Mouse (Mus musculus) midbrain, embryonic 12.5 days (tissue): Measurements from ENCODE around the gene Mindy2. TPM values are rescaled to one million over a fixed set of nuclear protein-coding genes. Genes with fewer than 3 reads are reported as not detected.

Experiments used
- ATAC-seq: fragments of 200-750 bp; cut with Nextera tagmentation; 2 replicates; pipeline ENCODE4 v1.8.0; 2017; ENCODE audit warnings: low read depth, moderate TSS enrichment, moderate library complexity; ENCODE audit not compliant: low FRiP score
- H3K27ac ChIP-seq: fragments of 300-500 bp; sonication (generic); replicated peaks from 2 replicates; pipeline ENCODE4 v1.5.1; 2016; ENCODE audit warnings: mild to moderate bottlenecking
- H3K27me3 ChIP-seq: fragments of 300-500 bp; sonication (generic); 2 replicates; pipeline ENCODE4 v1.6.1; 2016; ENCODE audit warnings: mild to moderate bottlenecking
- H3K36me3 ChIP-seq: fragments of 300-500 bp; sonication (generic); 2 replicates; pipeline ENCODE4 v1.6.1; 2016
- H3K4me1 ChIP-seq: fragments of 300-500 bp; sonication (generic); 2 replicates; pipeline ENCODE4 v1.6.1; 2016
- H3K4me2 ChIP-seq: fragments of 300-500 bp; sonication (generic); replicated peaks from 2 replicates; pipeline ENCODE4 v1.6.1; 2016; ENCODE audit warnings: mild to moderate bottlenecking, moderate library complexity
- H3K4me3 ChIP-seq: fragments of 300-500 bp; sonication (generic); 2 replicates; pipeline ENCODE4 v1.5.1; 2016; ENCODE audit warnings: mild to moderate bottlenecking
- H3K9ac ChIP-seq: fragments of 300-500 bp; sonication (generic); replicated peaks from 2 replicates; pipeline ENCODE4 v1.6.1; 2016; ENCODE audit warnings: mild to moderate bottlenecking, moderate library complexity
- H3K9me3 ChIP-seq: fragments of 300-500 bp; sonication (generic); 2 replicates; pipeline ENCODE4 v1.6.1; 2016; ENCODE audit warnings: mild to moderate bottlenecking
- WGBS: fragments of 180-500 bp; shearing (Covaris S2); methylation state at CpG from one replicate; pipeline ENCODE4 v1.1.7; 2016; 5-methylcytosine and 5-hydroxymethylcytosine counted together
- polyA plus RNA-seq: library from polyadenylated mRNA; unstranded; fragments of >200 nt; fragmentation: Nextera tagmentation; extraction: Ambion mirVana; gene quantifications from 2 replicates; pipeline ENCODE4 v1.2.1, GENCODE M21; 2016

Gene Mindy2
- polyA plus RNA-seq, 1 experiment from 2014 or later = 19.4 TPM

DNA sequence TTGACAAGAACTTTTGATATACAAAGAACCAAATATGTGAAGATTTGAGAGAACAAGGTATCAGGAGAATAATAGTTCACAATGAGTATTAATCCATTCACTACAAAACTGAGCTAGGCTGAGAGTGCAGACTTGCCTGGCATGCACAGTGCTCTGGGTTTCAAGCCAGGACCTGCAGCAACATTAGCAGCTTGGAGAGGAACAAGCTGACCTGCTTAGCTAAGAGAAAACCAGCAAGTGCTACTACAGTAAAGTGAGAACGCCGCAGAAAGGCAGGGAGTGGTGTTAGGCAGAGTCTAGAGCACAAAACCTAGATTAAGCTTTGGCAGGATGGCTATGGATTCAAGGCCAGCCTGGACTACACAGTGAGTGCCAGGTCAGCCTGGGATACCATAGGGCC is 27.3 kb downstream of the Mindy2 start:
- no peak overlapping the region for H3K4me3 ChIP-seq
- H3K27ac ChIP-seq = no peak overlapping the region
- WGBS = 80% methylated on average over 2 of the region's 2 CpGs
- no peak overlapping the region for H3K4me2 ChIP-seq
- H3K36me3 ChIP-seq = no peaks in the 10 kb centered on the region
- H3K9ac ChIP-seq = no peak overlapping the region
- ATAC-seq = no peak
- no peaks in the 10 kb centered on the region for H3K27me3 ChIP-seq
- H3K9me3 ChIP-seq = no peaks in the 10 kb centered on the region
- H3K4me1 ChIP-seq = no peaks in the 10 kb centered on the region

DNA sequence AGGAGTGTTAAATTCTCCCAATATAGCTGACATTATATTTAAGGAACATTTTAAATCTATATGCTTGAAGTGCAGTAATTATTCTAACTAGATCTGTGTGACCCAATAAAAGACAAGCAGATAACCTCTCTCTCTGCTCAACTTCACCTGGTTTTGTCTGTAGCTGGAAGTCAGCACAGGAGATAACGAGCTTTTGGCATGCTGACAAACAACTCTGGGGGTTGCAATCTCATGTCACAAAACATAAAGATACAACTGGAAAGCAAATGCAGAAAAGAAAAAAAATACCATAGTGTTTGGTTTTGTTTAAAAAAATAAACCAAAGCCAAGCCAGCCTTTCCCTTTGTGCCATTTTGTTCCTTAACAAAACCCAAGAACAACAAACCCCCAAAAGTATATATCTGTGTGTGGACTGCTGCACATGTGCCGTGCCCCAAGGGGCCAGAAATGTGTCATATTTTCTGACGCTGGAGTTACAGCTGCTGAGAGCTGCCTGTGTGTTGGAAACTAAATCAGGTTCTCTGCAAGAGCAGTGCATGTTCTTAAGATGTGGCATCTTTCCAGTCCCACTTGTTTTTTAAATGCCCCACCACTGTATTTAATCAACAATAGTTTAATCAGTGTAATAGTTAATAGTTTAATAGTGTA is 45.8 kb downstream of the Mindy2 start:
- H3K36me3 ChIP-seq = peaks cover 30% of the 10 kb centered on the region
- WGBS = 79% methylated on average over 3 of the region's 3 CpGs
- no peaks in the 10 kb centered on the region for H3K4me1 ChIP-seq
- no peak overlapping the region for H3K4me2 ChIP-seq
- no peak overlapping the region for H3K27ac ChIP-seq
- no peaks in the 10 kb centered on the region for H3K9me3 ChIP-seq
- no peak overlapping the region for H3K9ac ChIP-seq
- no peak overlapping the region for H3K4me3 ChIP-seq
- no peak for ATAC-seq
- no peaks in the 10 kb centered on the region for H3K27me3 ChIP-seq

DNA sequence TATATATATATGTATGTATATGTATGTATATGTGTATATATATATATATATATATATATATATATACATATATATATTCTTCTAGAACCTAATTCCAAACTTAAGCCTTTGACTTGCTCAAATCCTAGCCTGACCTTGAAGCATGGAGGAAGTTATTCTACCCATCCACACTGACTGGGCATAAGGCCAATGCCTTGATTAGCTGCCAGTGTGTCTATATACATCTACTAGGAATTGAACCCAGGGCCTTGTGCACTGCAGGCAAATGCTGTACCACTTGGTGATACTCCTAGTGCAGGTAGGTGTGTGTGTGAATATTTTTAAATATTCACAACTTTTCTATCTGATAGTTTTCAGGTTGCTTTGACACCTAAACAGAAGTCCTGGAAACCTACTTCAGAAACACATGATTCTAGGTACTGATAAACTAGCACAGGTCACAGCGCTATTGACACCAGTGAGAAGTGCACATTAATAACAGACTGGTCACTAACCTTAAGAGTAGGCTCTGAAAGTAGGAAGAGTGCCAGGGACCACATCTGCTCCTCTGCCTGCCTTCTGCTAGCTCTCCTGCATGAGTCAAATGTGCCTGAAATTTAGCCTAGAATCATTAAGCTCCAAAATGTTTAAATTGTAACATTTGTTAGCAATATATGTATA is 54.7 kb downstream of the Mindy2 start:
- no peak for ATAC-seq
- no peak overlapping the region for H3K4me3 ChIP-seq
- H3K9ac ChIP-seq = no peak overlapping the region
- no peaks in the 10 kb centered on the region for H3K9me3 ChIP-seq
- H3K27ac ChIP-seq = no peak overlapping the region
- H3K27me3 ChIP-seq = no peaks in the 10 kb centered on the region
- H3K4me1 ChIP-seq = no peaks in the 10 kb centered on the region
- WGBS = 92% methylated on average over 1 of the region's 1 CpGs
- no peak overlapping the region for H3K4me2 ChIP-seq
- peaks cover 17% of the 10 kb centered on the region for H3K36me3 ChIP-seq

DNA sequence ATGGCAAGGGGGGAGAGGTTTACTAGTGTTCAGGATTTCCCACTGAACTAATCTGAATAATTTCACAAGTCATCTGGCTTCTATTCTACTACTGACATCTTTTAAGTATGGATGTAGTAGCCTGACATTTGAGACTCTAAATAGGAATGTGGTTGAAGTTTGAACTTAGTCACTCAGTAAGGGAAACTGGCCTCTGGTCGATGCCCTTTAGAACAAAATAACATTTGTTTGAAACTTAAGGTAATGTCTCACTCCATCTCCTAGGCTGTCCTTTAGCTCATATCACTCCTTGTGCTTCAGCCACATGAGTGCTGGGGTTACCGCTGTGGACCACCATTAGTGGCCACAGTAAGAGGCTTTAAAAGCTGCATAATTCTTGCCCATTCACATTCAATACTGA is 58.7 kb downstream of the Mindy2 start:
- ATAC-seq = no peak
- H3K27me3 ChIP-seq = no peaks in the 10 kb centered on the region
- H3K9me3 ChIP-seq = no peaks in the 10 kb centered on the region
- peaks cover 16% of the 10 kb centered on the region for H3K36me3 ChIP-seq
- no peak overlapping the region for H3K9ac ChIP-seq
- WGBS = 86% methylated on average over 2 of the region's 2 CpGs
- no peak overlapping the region for H3K27ac ChIP-seq
- H3K4me2 ChIP-seq = no peak overlapping the region
- no peaks in the 10 kb centered on the region for H3K4me1 ChIP-seq
- no peak overlapping the region for H3K4me3 ChIP-seq

DNA sequence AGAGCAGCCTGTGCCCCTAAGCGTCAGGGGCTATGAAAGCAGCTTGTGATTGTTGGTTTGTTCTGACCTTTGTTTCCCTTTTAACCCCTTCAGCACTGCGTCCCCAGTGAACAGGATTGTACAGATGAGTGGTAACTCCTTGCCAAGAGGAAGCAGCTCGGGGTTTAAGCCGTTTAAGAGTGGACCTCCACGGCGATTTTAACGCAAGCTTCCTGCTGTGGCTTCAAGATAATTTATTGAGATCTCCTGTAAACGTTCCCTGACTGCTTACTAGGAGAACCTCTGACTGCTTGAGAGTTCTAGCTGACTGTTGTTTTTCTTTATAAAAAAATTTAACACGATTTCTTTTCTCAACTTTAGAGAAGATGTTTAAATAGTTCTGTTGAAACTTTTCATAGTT is 65.5 kb downstream of the Mindy2 start:
- Histone ChIP-seq H3K36me3 (peaks cover 82% of the 10 kb centered on the region), H3K4me2 (no peak overlapping the region), H3K4me3 (no peak overlapping the region), H3K27ac (no peak overlapping the region), H3K9ac (no peak overlapping the region), H3K27me3 (no peaks in the 10 kb centered on the region), H3K9me3 (no peaks in the 10 kb centered on the region), H3K4me1 (no peaks in the 10 kb centered on the region)
- ATAC-seq = no peak
- WGBS = 79% methylated on average over 9 of the region's 9 CpGs

DNA sequence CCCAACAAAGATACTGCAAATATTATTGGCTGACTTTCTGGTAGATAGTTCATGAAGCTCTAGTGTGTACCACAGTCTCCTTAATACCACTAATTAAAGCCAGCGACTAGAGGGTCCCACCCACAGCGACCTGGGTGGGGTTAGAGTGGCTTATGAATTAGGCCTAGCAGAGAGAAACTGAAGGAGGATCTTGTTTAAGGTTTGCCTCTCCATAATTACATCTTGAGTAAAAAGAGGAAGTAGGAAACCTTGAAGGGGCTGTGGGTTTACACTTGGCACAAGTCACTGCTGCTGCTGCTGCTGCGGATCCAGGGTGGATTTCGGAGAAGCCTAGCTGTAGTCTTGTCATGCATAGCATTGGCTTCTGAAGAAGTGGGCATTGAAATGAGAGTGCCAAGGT is 66.2 kb downstream of the Mindy2 start:
- ATAC-seq = no peak
- Histone ChIP-seq H3K36me3 (peaks cover 84% of the 10 kb centered on the region), H3K27me3 (no peaks in the 10 kb centered on the region), H3K9me3 (no peaks in the 10 kb centered on the region), H3K4me1 (no peaks in the 10 kb centered on the region), H3K9ac (no peak overlapping the region), H3K4me2 (no peak overlapping the region), H3K4me3 (no peak overlapping the region), H3K27ac (no peak overlapping the region)
- 94% methylated on average over 4 of the region's 4 CpGs for WGBS

DNA sequence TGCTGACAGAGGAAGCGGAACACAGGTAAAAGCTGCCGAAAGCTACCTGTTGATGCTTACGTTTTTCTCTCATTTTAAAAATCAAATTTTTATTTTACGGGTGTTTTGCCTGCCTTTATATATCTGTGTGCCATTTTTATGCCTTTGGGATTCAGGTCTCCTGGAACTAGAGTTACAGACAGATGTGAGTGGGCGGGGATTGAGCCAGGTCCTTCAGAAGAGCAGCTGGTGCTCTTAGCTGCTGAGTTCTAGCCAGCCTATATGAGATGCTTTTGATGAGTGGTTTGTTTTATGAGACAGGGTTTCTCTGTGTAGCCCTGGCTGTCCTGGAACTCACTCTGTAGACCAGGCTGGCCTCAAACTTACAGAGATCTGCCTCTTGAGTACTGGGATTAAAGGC is 69.8 kb downstream of the Mindy2 start:
- no peak for ATAC-seq
- no peak overlapping the region for H3K4me2 ChIP-seq
- H3K9ac ChIP-seq = no peak overlapping the region
- no peak overlapping the region for H3K27ac ChIP-seq
- 96% methylated on average over 5 of the region's 5 CpGs for WGBS
- no peak overlapping the region for H3K4me3 ChIP-seq
- no peaks in the 10 kb centered on the region for H3K9me3 ChIP-seq
- no peaks in the 10 kb centered on the region for H3K4me1 ChIP-seq
- no peaks in the 10 kb centered on the region for H3K27me3 ChIP-seq
- H3K36me3 ChIP-seq = peaks cover 89% of the 10 kb centered on the region

DNA sequence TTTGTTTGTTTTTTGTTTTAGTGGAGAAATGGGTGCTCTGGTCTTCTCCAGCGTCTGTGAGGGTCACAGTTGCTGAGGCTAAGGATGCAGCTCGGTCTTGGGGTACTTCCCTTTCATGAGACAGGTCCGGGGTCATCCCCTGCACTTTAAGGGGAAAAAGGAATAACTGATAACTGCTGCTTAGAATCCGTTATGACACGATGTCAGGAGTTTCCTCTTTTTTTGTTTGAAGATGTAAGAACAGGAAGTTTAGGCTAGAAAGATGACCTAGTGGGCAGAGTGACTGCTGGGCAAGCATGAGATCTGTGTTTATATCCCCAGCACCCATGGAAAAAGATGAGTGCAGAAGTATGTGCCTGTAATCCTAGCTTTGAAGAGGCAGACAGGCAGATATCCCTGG is 71.8 kb downstream of the Mindy2 start:
- ATAC-seq = no peak
- WGBS = 89% methylated on average over 5 of the region's 5 CpGs
- H3K4me1 ChIP-seq = no peaks in the 10 kb centered on the region
- no peaks in the 10 kb centered on the region for H3K27me3 ChIP-seq
- no peak overlapping the region for H3K9ac ChIP-seq
- peaks cover 87% of the 10 kb centered on the region for H3K36me3 ChIP-seq
- H3K9me3 ChIP-seq = no peaks in the 10 kb centered on the region
- no peak overlapping the region for H3K27ac ChIP-seq
- no peak overlapping the region for H3K4me3 ChIP-seq
- H3K4me2 ChIP-seq = no peak overlapping the region

DNA sequence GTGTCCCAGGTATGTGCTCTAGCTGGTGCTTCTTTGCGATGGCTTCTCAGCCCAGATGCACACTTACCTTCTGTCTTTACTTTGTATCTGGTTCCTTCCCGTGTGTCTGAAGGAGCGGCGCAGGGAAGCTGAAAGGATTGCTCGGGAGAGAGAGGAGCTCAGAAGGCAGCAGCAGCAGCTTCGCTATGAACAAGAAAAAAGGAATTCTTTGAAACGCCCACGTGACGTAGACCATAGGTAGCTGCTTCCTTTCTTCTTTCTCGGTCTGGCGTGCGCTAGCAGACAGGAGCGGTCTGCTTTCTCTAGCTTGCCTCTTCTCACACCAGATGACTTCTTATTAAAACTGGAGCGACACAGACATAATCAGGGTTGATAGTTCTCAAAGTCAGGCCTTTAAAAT is 72.3 kb downstream of the Mindy2 start:
- H3K27me3 ChIP-seq = no peaks in the 10 kb centered on the region
- no peak overlapping the region for H3K27ac ChIP-seq
- no peak overlapping the region for H3K9ac ChIP-seq
- H3K4me2 ChIP-seq = no peak overlapping the region
- H3K4me3 ChIP-seq = no peak overlapping the region
- H3K4me1 ChIP-seq = no peaks in the 10 kb centered on the region
- 92% methylated on average over 14 of the region's 14 CpGs for WGBS
- no peaks in the 10 kb centered on the region for H3K9me3 ChIP-seq
- no peak for ATAC-seq
- H3K36me3 ChIP-seq = peaks cover 87% of the 10 kb centered on the region

DNA sequence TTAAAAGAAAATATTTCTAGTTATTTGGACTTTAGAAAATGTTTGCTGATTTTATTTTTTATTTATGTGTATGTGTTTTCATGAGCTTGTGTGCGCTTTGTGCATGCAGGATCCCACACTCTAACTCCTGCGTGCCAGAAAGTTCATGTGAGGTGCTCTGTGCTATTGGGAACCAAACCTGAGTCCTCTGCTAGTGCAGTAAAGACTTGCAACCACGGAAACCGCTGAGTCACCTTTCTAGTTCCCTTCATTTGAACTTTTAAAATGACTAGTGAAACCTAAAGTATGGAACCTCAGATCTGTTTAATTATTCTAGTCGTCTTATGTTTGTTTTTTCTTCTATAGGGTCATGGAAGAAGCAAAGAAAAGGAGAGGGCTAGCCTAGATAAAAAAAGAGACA is 76.0 kb downstream of the Mindy2 start:
- Histone ChIP-seq H3K4me2 (no peak overlapping the region), H3K4me3 (no peak overlapping the region), H3K9me3 (no peaks in the 10 kb centered on the region), H3K27me3 (no peaks in the 10 kb centered on the region), H3K9ac (no peak overlapping the region), H3K4me1 (no peaks in the 10 kb centered on the region), H3K27ac (no peak overlapping the region), H3K36me3 (peaks cover 69% of the 10 kb centered on the region)
- no peak for ATAC-seq
- 85% methylated on average over 5 of the region's 5 CpGs for WGBS

DNA sequence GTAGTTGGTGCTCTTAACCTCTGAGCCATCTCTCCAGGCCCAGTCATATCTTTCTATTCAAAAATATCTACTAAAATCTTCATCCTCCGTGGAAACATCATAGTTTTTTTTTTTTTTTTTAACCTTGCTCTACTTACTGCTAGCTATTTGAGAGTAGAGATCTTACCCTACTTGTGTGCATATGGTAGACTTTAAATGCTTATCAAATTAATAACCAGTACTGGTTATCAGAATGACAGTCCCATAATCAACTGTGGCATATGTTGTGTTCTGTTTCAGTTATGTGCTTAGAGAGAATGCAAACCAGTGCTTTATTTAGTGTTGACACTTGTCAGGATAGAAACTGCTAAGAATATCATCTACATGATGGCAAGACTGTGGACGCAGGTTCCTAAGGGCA is 78.9 kb downstream of the Mindy2 start:
- no peaks in the 10 kb centered on the region for H3K27me3 ChIP-seq
- no peaks in the 10 kb centered on the region for H3K4me1 ChIP-seq
- H3K27ac ChIP-seq = no peak overlapping the region
- no peak overlapping the region for H3K4me2 ChIP-seq
- H3K36me3 ChIP-seq = peaks cover 60% of the 10 kb centered on the region
- 98% methylated on average over 2 of the region's 2 CpGs for WGBS
- no peaks in the 10 kb centered on the region for H3K9me3 ChIP-seq
- no peak for ATAC-seq
- H3K4me3 ChIP-seq = no peak overlapping the region
- no peak overlapping the region for H3K9ac ChIP-seq

DNA sequence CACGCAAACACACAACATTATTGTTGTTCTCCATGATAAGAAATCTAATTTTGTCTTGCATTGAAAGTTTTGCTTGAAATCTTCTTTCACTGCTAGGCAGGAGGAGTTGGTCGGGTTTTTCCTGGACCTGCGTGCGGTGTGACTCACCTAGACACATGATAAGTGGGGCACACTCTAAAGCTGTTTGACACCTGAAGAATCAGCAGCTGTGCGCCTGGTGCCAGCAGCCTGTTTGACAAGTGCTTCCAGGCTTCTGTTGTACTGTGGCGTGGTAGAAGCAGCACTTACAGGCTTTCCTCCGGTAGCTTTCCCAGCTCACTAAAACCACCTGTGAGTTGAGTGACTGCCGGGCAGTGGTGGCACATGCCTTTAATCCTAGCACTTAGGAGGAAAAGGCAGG is 86.6 kb downstream of the Mindy2 start:
- 95% methylated on average over 8 of the region's 8 CpGs for WGBS
- Histone ChIP-seq H3K27ac (no peak overlapping the region), H3K27me3 (no peaks in the 10 kb centered on the region), H3K36me3 (peaks cover 22% of the 10 kb centered on the region), H3K9ac (no peak overlapping the region), H3K4me3 (no peak overlapping the region), H3K4me2 (no peak overlapping the region), H3K4me1 (no peaks in the 10 kb centered on the region), H3K9me3 (no peaks in the 10 kb centered on the region)
- no peak for ATAC-seq

DNA sequence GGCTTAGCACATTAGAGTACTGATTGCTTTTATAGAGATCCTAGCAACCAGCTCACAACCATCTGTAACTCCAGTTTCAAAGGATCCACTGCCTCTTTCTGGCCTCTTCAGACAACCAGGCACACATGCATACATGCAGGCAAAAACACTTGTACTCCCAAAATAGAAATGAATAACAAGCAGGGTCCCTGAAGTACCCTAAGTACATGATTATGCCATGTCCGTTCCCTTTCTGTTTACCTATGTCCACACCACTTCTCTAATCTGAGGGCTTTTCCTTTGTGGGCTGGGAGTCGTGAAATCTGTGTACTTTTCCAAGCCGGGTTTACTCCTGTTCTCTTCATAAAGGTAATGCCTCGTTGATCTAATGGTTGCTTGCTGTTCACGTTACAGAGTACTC is 89.3 kb downstream of the Mindy2 start:
- no peaks in the 10 kb centered on the region for H3K27me3 ChIP-seq
- no peak overlapping the region for H3K4me3 ChIP-seq
- H3K36me3 ChIP-seq = peaks cover 10% of the 10 kb centered on the region; the same call in 1 of the 2 replicates
- no peak overlapping the region for H3K27ac ChIP-seq
- 86% methylated on average over 5 of the region's 5 CpGs for WGBS
- no peaks in the 10 kb centered on the region for H3K4me1 ChIP-seq
- H3K9ac ChIP-seq = no peak overlapping the region
- no peaks in the 10 kb centered on the region for H3K9me3 ChIP-seq
- no peak overlapping the region for H3K4me2 ChIP-seq
- no peak for ATAC-seq
